ENCODE assay signal across 8 mouse cellular contexts in genomic region chr4:135493691-135494520, GRCm38 (mm10). TPM values are rescaled to one million over a fixed set of nuclear protein-coding genes. Genes with fewer than 3 reads are reported as not detected.
DNase-seq lines count a peak whose midpoint lies in the region; ATAC-seq and TF ChIP-seq lines count a peak whose summit lies in the region.

No protein-coding gene starts in this region.

- no peaks in the 10 kb centered on the region for H3K27me3 ChIP-seq in erythroblast, embryonic 14.5 days (ENCODE audit: control insufficient read depth)
- peaks cover 17% of the 10 kb centered on the region; the same call in 1 of the 2 replicates for H3K27me3 ChIP-seq in hindbrain, embryonic 13.5 days

- no peaks in the 10 kb centered on the region for H3K9me3 ChIP-seq in erythroblast, embryonic 14.5 days (ENCODE audit: control insufficient read depth, low read length)
- no peaks in the 10 kb centered on the region for H3K9me3 ChIP-seq in hindbrain, embryonic 13.5 days

- H3K4me2 ChIP-seq in hindbrain, embryonic 13.5 days, result peak overlapping the region; percentile 94

- TF ChIP-seq CTCF in brain, embryonic 14.5 days (IDR thresholded peaks at IDR 0.05; ENCODE audit: borderline replicate concordance, extremely low read depth, insufficient read depth, insufficient read length), result 0 out of 2 replicates have a peak, but pooled peaks have one; percentile 1
- no peak for TF ChIP-seq CTCF in left cerebral cortex, adult 2 months (IDR thresholded peaks at IDR 0.05)

- peak overlapping the region; percentile 94 for H3K4me3 ChIP-seq in erythroblast, embryonic 14.5 days (replicated peaks)
- peak overlapping the region; percentile 71 for H3K4me3 ChIP-seq in hindbrain, embryonic 13.5 days
- peak overlapping the region; percentile 81 for H3K4me3 ChIP-seq in left cerebral cortex, adult 2 months

- peak; percentile 76 for DNase-seq in MN1 (ENCODE audit: low spot score)
- DNase-seq in brain, embryonic 14.5 days (ENCODE audit: low read depth), result peak; percentile 72
- DNase-seq in left cerebral cortex, adult 2 months (ENCODE audit: extremely low spot score in 1 of 2, low spot score in 2 of 2), result peak; percentile 28 to 36
- DNase-seq in lung, postnatal 36 days, result peak; percentile 70
- peak; percentile 55 for DNase-seq in right cerebral cortex, postnatal 25 days
- DNase-seq in gastrocnemius, postnatal 14 days, result no peak

- H3K9ac ChIP-seq in hindbrain, embryonic 13.5 days, result peak overlapping the region; percentile 69

- ATAC-seq in hindbrain, embryonic 13.5 days (ENCODE audit: low FRiP score), result peak; percentile 47

- peaks cover 41% of the 10 kb centered on the region for H3K4me1 ChIP-seq in erythroblast, embryonic 14.5 days (ENCODE audit: control insufficient read depth)
- peaks cover 12% of the 10 kb centered on the region for H3K4me1 ChIP-seq in hindbrain, embryonic 13.5 days (replicated peaks)

- intact Hi-C loops in left cerebral cortex, adult 2 months (cut with DNase I), result loop anchor here (2.0 to 10.0 kb wide), 2 partner anchors 59 to 431 kb away; partner anchors contain the start of gene Fuca1
- intact Hi-C loops in gastrocnemius, postnatal 14 days (cut with DNase I; ENCODE audit: low total_unique reads), result no loop called here

- H3K36me3 ChIP-seq in erythroblast, embryonic 14.5 days (ENCODE audit: control insufficient read depth), result peaks cover 27% of the 10 kb centered on the region
- H3K36me3 ChIP-seq in hindbrain, embryonic 13.5 days, result peaks cover 20% of the 10 kb centered on the region

- peak overlapping the region; percentile 71 for H3K27ac ChIP-seq in hindbrain, embryonic 13.5 days
- peak overlapping the region; percentile 41 for H3K27ac ChIP-seq in left cerebral cortex, adult 2 months

- no peak for TF ChIP-seq POLR2A in brain, embryonic 14.5 days (IDR thresholded peaks at IDR 0.05; ENCODE audit: borderline replicate concordance, extremely low read depth, insufficient read depth, insufficient read length, poor library complexity, severe bottlenecking)

- 1% methylated on average over 33 of the region's 33 CpGs for WGBS in hindbrain, embryonic 13.5 days

RNA-seq across cellular contexts. Expression of gene Stpg1, which starts 0.7 kb away (rescaled TPM):
- 0.32 and 0.60 TPM in 2 replicates for polyA plus RNA-seq in brain, embryonic 14.5 days (2012; rRNA removed)
- polyA plus RNA-seq in erythroblast, embryonic 14.5 days (2012), result 0.01 TPM in 1 of 2 replicates, not detected in the other
- polyA plus RNA-seq in hindbrain, embryonic 13.5 days (2015; fragmentation: Nextera tagmentation; extraction: Ambion mirVana), result 0.23 and 0.44 TPM in 2 replicates
- total RNA-seq in left cerebral cortex, adult 2 months (2021), result 1 to 10 TPM in 1 of 2 experiments, under 1 TPM in 1; 0.57 to 1.7 TPM
- under 1 TPM in 1 of 2 experiments, not detected in 1; 0.22 TPM for total RNA-seq in gastrocnemius, postnatal 14 days (2021)

RNA-seq across cellular contexts. Expression of gene Nipal3, which starts 0.9 kb away (rescaled TPM):
- 16.7 and 27.1 TPM in 2 replicates for polyA plus RNA-seq in brain, embryonic 14.5 days (2012; rRNA removed)
- polyA plus RNA-seq in erythroblast, embryonic 14.5 days (2012), result 4.8 and 5.9 TPM in 2 replicates
- 6.5 and 7.8 TPM in 2 replicates for polyA plus RNA-seq in hindbrain, embryonic 13.5 days (2015; fragmentation: Nextera tagmentation; extraction: Ambion mirVana)
- 10 to 100 TPM; 93.9 to 94.9 TPM for total RNA-seq in left cerebral cortex, adult 2 months (2021)
- 10 to 100 TPM in 1 of 2 experiments, 1 to 10 TPM in 1; 7.4 to 11.0 TPM for total RNA-seq in gastrocnemius, postnatal 14 days (2021)
